Mouse (Mus musculus) adrenal gland, adult 8-10 months (tissue): ENCODE measurements around the gene Stk40. TPM values are rescaled to one million over a fixed set of nuclear protein-coding genes. Genes with fewer than 3 reads are reported as not detected.
"Not testable (repeated sequence)": the region's sequence is repeated elsewhere in the genome, so short reads cannot be mapped to it uniquely, and the experiment has no call there.

Experiments
- DNase-seq: peaks from one replicate; pipeline ENCODE4 v3.0.0; 2022
- total RNA-seq, 4 experiments: library from RNA; stranded (reverse); gene quantifications; 2 replicates each; pipeline ENCODE4 v1.2.4; 2022

The Stk40 gene
- total RNA-seq, 4 experiments from 2014 or later = 33.9 to 38.7 (median 37.6) TPM

DNA sequence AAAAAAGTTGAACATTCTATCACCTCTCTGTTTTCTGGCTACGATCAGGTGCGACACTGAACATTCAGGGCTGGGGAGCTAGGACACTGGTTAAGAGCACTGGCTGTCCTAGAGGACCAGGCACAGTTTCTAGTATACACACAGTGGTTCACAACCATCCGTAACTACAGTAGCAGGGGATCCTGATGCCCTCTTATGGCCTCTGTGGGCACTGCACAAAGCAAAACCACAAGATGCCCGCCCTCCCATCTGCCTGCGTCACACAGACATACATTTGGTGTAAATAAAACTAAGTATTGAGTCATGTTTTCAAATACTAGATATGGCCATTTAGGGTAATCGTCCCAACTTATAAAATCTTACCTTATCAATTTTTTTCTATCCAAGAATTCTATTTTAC lies 53.8 kb downstream of the Stk40 start:
- DNase-seq = no peak

- no peak for DNase-seq
These were observed 55.7 kb downstream of the Stk40 start for GRCm38 (mm10) chr4:126159455-126159854.

- no peak for DNase-seq
These were observed 57.2 kb downstream of the Stk40 start for GRCm38 (mm10) chr4:126160981-126161380.

DNA sequence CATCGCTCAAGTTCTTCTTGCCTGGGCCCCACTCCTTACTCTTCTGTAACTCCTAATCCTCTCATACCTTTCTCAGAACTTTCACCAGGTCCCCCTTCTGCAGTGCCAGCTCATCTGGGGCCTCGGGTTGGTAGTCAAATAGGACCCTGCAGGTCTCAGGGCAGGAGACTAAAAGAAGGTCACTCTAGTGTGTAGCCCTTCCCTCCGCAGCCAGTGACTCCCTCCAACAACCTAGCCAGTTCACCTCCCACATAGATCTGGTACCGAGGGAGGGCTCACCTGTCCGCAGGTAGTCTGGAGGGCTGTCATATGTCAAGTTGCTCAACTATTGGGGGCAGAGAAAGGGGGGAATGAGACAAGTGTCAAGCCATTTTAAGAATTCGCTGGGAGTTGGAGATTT lies 57.7 kb downstream of the Stk40 start:
- no peak for DNase-seq

GRCm38 (mm10) chr4:126161986-126162385 lies 58.2 kb downstream of the Stk40 start:
- DNase-seq = no peak

GRCm38 (mm10) chr4:126162544-126163066 lies 58.8 kb downstream of the Stk40 start:
- DNase-seq = peak; percentile 89

- no peak for DNase-seq
These were observed 59.4 kb downstream of the Stk40 start, which contains the start of gene Sh3d21 for GRCm38 (mm10) chr4:126163067-126163659. Gene Sh3d21 (minus strand): TSS chr4:126163491.

GRCm38 (mm10) chr4:126163685-126164084 lies 59.9 kb downstream of the Stk40 start:
- DNase-seq = no peak

DNA sequence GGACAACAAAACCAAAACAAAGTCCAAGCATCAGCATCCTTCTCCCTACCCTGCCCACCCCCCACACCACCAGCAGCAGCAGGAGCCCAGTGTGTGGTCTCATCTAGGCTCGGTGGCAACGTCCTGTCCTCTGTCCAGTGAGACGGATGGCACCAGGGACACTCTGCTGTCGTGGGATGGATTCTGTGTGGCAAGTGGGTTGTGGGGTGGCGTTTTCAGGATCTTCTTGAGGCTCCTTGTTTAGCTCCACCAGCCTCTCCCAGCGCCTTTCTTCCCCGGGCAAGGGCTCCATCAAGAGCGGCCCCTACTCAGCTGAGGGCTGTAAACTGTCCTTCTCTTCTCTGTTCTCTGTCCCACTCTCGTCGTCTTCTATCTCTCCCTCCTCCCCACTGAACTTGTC lies 61.3 kb downstream of the Stk40 start:
- not testable (repeated sequence) for DNase-seq

- no peak for DNase-seq
These were observed 62.3 kb downstream of the Stk40 start for GRCm38 (mm10) chr4:126166084-126166483.

DNA sequence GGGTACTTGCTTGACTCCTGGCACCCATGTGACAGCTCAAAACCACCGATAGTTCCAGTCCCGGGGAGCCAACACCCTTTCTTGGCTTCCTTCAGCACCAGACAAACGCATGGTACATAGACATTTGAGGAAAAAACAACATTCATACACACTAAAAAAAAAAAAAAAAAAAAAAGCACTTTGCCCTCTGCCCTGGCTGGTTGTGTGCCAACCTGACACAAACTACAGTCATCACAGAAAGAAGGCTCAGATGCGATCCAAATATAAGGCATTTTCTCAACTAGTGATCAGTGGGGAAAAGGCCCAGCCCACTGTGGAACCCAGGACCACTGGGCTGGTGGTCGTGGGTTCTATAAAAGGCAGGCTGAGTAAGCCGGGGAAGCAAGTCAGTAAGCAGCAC lies 65.1 kb downstream of the Stk40 start:
- DNase-seq = no peak

GRCm38 (mm10) chr4:126170737-126171136 lies 67.0 kb downstream of the Stk40 start:
- not testable (repeated sequence) for DNase-seq

- DNase-seq = no peak
These were observed 70.0 kb downstream of the Stk40 start for GRCm38 (mm10) chr4:126173800-126174199.

DNA sequence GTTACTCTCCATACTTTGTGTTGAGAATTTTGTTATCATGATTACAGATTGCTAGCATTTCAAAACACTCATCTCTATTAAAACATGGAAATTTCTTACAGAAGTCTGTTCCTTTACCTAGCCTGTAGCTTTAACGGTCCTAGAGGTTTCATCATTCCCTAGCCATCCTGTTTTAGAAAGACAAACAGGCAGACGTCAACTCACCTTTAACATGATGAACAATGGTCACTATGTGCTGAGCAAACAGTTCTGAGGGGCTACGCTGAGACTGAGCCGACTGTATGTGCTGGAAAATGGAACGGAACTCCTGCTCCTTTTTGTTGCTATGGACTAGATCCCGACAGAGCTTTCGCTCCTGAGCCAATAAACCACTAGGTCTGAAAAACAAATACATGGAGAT lies 72.2 kb downstream of the Stk40 start:
- not testable (repeated sequence) for DNase-seq

GRCm38 (mm10) chr4:126181170-126181957 lies 77.6 kb downstream of the Stk40 start:
- no peak for DNase-seq

DNA sequence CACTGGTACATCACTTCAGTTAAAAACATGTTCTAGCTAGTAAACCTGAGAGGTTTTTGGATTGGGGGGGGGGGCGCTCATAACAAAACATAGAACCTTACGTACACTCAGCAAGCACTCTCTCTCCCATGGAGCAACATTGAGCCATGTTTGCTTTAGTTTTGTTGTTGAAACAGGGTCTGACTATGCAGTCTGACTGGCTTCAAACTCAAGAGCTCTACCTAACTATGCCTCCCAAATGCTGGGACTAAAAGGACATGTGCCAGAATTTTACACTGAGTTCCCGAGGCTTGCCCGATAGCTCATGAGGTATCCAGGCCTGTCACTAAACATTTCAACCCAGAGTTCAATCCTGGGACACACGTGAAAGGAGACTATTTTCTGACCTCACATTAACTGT lies 79.3 kb downstream of the Stk40 start:
- DNase-seq = no peak

- DNase-seq = no peak
These were observed 83.3 kb downstream of the Stk40 start for GRCm38 (mm10) chr4:126187096-126187495.

Other genes starting within 250 kb of the Stk40 start
- 1 to 10 TPM; 1.3 to 3.6 (median 2.8) TPM for gene Csf3r, start 79.4 kb upstream of the Stk40 start, total RNA-seq
- gene Mrps15, start 57.0 kb upstream of the Stk40 start, total RNA-seq = 10 to 100 TPM; 64.2 to 74.4 (median 69.4) TPM
- 10 to 100 TPM in 2 of 4 experiments, 1 to 10 TPM in 2; 7.5 to 20.9 (median 14.9) TPM for gene Oscp1, start 45.4 kb upstream of the Stk40 start, total RNA-seq
- 10 to 100 TPM; 22.3 to 33.2 (median 30.7) TPM for gene Lsm10, start 7.3 kb upstream of the Stk40 start, total RNA-seq
- 10 to 100 TPM; 21.1 to 32.2 (median 27.0) TPM for gene Eva1b, start 43.8 kb downstream of the Stk40 start, total RNA-seq
- gene Sh3d21, start 59.5 kb downstream of the Stk40 start, total RNA-seq = 1 to 10 TPM; 2.7 to 5.0 (median 4.3) TPM
- gene Thrap3, start 98.8 kb downstream of the Stk40 start, total RNA-seq = 100 to 1,000 TPM; 203 to 250 (median 221) TPM
- 10 to 100 TPM; 55.4 to 81.7 (median 66.8) TPM for gene Map7d1, start 152.4 kb downstream of the Stk40 start, total RNA-seq
- gene Trappc3, start 158.4 kb downstream of the Stk40 start, total RNA-seq = 100 to 1,000 TPM in 1 of 4 experiments, 10 to 100 TPM in 3; 94.1 to 101 (median 96.2) TPM
- 1 to 10 TPM; 3.5 to 4.6 (median 4.0) TPM for gene Col8a2, start 182.8 kb downstream of the Stk40 start, total RNA-seq
- 10 to 100 TPM; 35.8 to 37.8 (median 37.2) TPM for gene Adprhl2, start 217.7 kb downstream of the Stk40 start, total RNA-seq
- 1 to 10 TPM; 1.5 to 6.3 (median 5.2) TPM for gene Tekt2, start 221.7 kb downstream of the Stk40 start, total RNA-seq